Mouse (Mus musculus): ENCODE measurements around the gene Tmem88. TPM values are rescaled to one million over a fixed set of nuclear protein-coding genes. Genes with fewer than 3 reads are reported as not detected.

The Tmem88 gene
- total and polyA plus RNA-seq, 2 experiments from 2014 or later, result 2.0 to 6.8 TPM

GRCm38 (mm10) chr11:69366157-69366854 is 31.7 kb downstream of the Tmem88 start:
- H3K27ac ChIP-seq (ENCODE audit: low read depth, low read length), result peak overlapping the region; percentile 100
- TF ChIP-seq CTCF (IDR thresholded peaks at IDR 0.05; ENCODE audit: low read depth), result peak; percentile 44; the same call in 1 of the 2 replicates
- ATAC-seq, result peak; percentile 86
- no peaks in the 10 kb centered on the region for H3K27me3 ChIP-seq (ENCODE audit: insufficient read depth, low read length)
- H3K9ac ChIP-seq, result peak overlapping the region; percentile 100
- peaks cover 30% of the 10 kb centered on the region for H3K36me3 ChIP-seq (ENCODE audit: insufficient read depth)
- DNase-seq, result peak; percentile 97
- 2% methylated on average over 26 of the region's 26 CpGs for WGBS
- H3K4me1 ChIP-seq (ENCODE audit: insufficient read depth), result peaks cover 27% of the 10 kb centered on the region
- H3K4me3 ChIP-seq (ENCODE audit: low read depth, low read length), result peak overlapping the region; percentile 88
- peak overlapping the region; percentile 94 for H3K4me2 ChIP-seq (ENCODE audit: low read depth)
- H3K9me3 ChIP-seq (ENCODE audit: low read length), result no peaks in the 10 kb centered on the region

GRCm38 (mm10) chr11:69365722-69366121 is 32.3 kb downstream of the Tmem88 start:
- DNase-seq (peak; percentile 18), ATAC-seq (no peak)
- Histone ChIP-seq H3K27ac (ENCODE audit: low read depth, low read length) (peak overlapping the region; percentile 100), H3K9me3 (ENCODE audit: low read length) (no peaks in the 10 kb centered on the region), H3K36me3 (ENCODE audit: insufficient read depth) (peaks cover 35% of the 10 kb centered on the region), H3K4me1 (ENCODE audit: insufficient read depth) (peaks cover 21% of the 10 kb centered on the region), H3K27me3 (ENCODE audit: insufficient read depth, low read length) (no peaks in the 10 kb centered on the region), H3K9ac (peak overlapping the region; percentile 100), H3K4me2 (ENCODE audit: low read depth) (peak overlapping the region; percentile 94), H3K4me3 (ENCODE audit: low read depth, low read length) (peak overlapping the region; percentile 88)
- 20% methylated on average over 6 of the region's 6 CpGs for WGBS
- no peak for TF ChIP-seq CTCF (IDR thresholded peaks at IDR 0.05; ENCODE audit: low read depth)

GRCm38 (mm10) chr11:69364910-69365309 is 33.1 kb downstream of the Tmem88 start:
- TF ChIP-seq CTCF (IDR thresholded peaks at IDR 0.05; ENCODE audit: low read depth), result no peak
- peaks cover 19% of the 10 kb centered on the region for H3K4me1 ChIP-seq (ENCODE audit: insufficient read depth)
- no peaks in the 10 kb centered on the region for H3K27me3 ChIP-seq (ENCODE audit: insufficient read depth, low read length)
- H3K27ac ChIP-seq (ENCODE audit: low read depth, low read length), result peak overlapping the region; percentile 100
- peaks cover 44% of the 10 kb centered on the region for H3K36me3 ChIP-seq (ENCODE audit: insufficient read depth)
- 3% methylated on average over 6 of the region's 6 CpGs for WGBS
- DNase-seq (peak; percentile 87), ATAC-seq (peak; percentile 56)
- H3K9ac ChIP-seq, result peak overlapping the region; percentile 28; the same call in 1 of the 2 replicates
- H3K9me3 ChIP-seq (ENCODE audit: low read length), result no peaks in the 10 kb centered on the region
- H3K4me3 ChIP-seq (ENCODE audit: low read depth, low read length), result no peak overlapping the region
- peak overlapping the region; percentile 94 for H3K4me2 ChIP-seq (ENCODE audit: low read depth)

GRCm38 (mm10) chr11:69364376-69364775 is 33.7 kb downstream of the Tmem88 start:
- no peak for TF ChIP-seq CTCF (IDR thresholded peaks at IDR 0.05; ENCODE audit: low read depth)
- peak overlapping the region; percentile 15 for H3K9ac ChIP-seq
- no peaks in the 10 kb centered on the region for H3K27me3 ChIP-seq (ENCODE audit: insufficient read depth, low read length)
- H3K4me2 ChIP-seq (ENCODE audit: low read depth), result peak overlapping the region; percentile 94
- H3K27ac ChIP-seq (ENCODE audit: low read depth, low read length), result peak overlapping the region; percentile 69
- H3K4me3 ChIP-seq (ENCODE audit: low read depth, low read length), result no peak overlapping the region
- WGBS, result 31% methylated on average over 8 of the region's 8 CpGs
- H3K4me1 ChIP-seq (ENCODE audit: insufficient read depth), result peaks cover 19% of the 10 kb centered on the region
- DNase-seq, result no peak
- H3K9me3 ChIP-seq (ENCODE audit: low read length), result no peaks in the 10 kb centered on the region
- H3K36me3 ChIP-seq (ENCODE audit: insufficient read depth), result peaks cover 49% of the 10 kb centered on the region
- no peak for ATAC-seq

- no peak overlapping the region for H3K4me3 ChIP-seq (ENCODE audit: low read depth, low read length)
- TF ChIP-seq CTCF (IDR thresholded peaks at IDR 0.05; ENCODE audit: low read depth), result no peak; the same call in 1 of the 2 replicates
- H3K4me2 ChIP-seq (ENCODE audit: low read depth), result no peak overlapping the region
- H3K36me3 ChIP-seq (ENCODE audit: insufficient read depth), result peaks cover 68% of the 10 kb centered on the region
- WGBS, result 67% methylated on average over 2 of the region's 2 CpGs
- no peaks in the 10 kb centered on the region for H3K27me3 ChIP-seq (ENCODE audit: insufficient read depth, low read length)
- no peak overlapping the region for H3K9ac ChIP-seq
- ATAC-seq (no peak), DNase-seq (no peak)
- H3K9me3 ChIP-seq (ENCODE audit: low read length), result no peaks in the 10 kb centered on the region
- peaks cover 19% of the 10 kb centered on the region for H3K4me1 ChIP-seq (ENCODE audit: insufficient read depth)
- H3K27ac ChIP-seq (ENCODE audit: low read depth, low read length), result no peak overlapping the region
Measured at GRCm38 (mm10) chr11:69362479-69362878, 35.6 kb downstream of the Tmem88 start.

GRCm38 (mm10) chr11:69362021-69362420 is 36.0 kb downstream of the Tmem88 start:
- peaks cover 19% of the 10 kb centered on the region for H3K4me1 ChIP-seq (ENCODE audit: insufficient read depth)
- DNase-seq, result no peak
- 30% methylated on average over 7 of the region's 7 CpGs for WGBS
- H3K36me3 ChIP-seq (ENCODE audit: insufficient read depth), result peaks cover 72% of the 10 kb centered on the region
- H3K4me3 ChIP-seq (ENCODE audit: low read depth, low read length), result no peak overlapping the region
- no peak overlapping the region for H3K9ac ChIP-seq
- H3K9me3 ChIP-seq (ENCODE audit: low read length), result no peaks in the 10 kb centered on the region
- no peak overlapping the region for H3K4me2 ChIP-seq (ENCODE audit: low read depth)
- no peak for TF ChIP-seq CTCF (IDR thresholded peaks at IDR 0.05; ENCODE audit: low read depth)
- no peaks in the 10 kb centered on the region for H3K27me3 ChIP-seq (ENCODE audit: insufficient read depth, low read length)
- 0 out of 2 replicates have a peak overlapping the region, but pooled peaks have one; percentile 21 for H3K27ac ChIP-seq (ENCODE audit: low read depth, low read length)
- ATAC-seq, result no peak

GRCm38 (mm10) chr11:69357690-69358089 is 40.3 kb downstream of the Tmem88 start:
- no peaks in the 10 kb centered on the region for H3K9me3 ChIP-seq (ENCODE audit: low read length)
- no peaks in the 10 kb centered on the region for H3K27me3 ChIP-seq (ENCODE audit: insufficient read depth, low read length)
- H3K9ac ChIP-seq, result no peak overlapping the region
- ATAC-seq (no peak), DNase-seq (no peak)
- WGBS, result 90% methylated on average over 12 of the region's 12 CpGs
- no peak overlapping the region for H3K4me2 ChIP-seq (ENCODE audit: low read depth)
- no peak for TF ChIP-seq CTCF (IDR thresholded peaks at IDR 0.05; ENCODE audit: low read depth)
- no peaks in the 10 kb centered on the region for H3K4me1 ChIP-seq (ENCODE audit: insufficient read depth)
- H3K36me3 ChIP-seq (ENCODE audit: insufficient read depth), result peaks cover 97% of the 10 kb centered on the region
- no peak overlapping the region for H3K4me3 ChIP-seq (ENCODE audit: low read depth, low read length)
- H3K27ac ChIP-seq (ENCODE audit: low read depth, low read length), result no peak overlapping the region
